ENCODE assay signal across 25 mouse cellular contexts in genomic region chr1:153287443-153287842, GRCm38 (mm10). TPM values are rescaled to one million over a fixed set of nuclear protein-coding genes. Genes with fewer than 3 reads are reported as not detected.
DNase-seq lines count a peak whose midpoint lies in the region; ATAC-seq and TF ChIP-seq lines count a peak whose summit lies in the region.
"Had no signal": no experiment of that assay in that cellular context is flagged by ENCODE, and none has a peak within 500 bp of the region (broad histone marks: within the 10 kb centered on the region; RNA-seq: fewer than 3 reads in every experiment).

No protein-coding gene starts in this region.

- 58% methylated on average over 5 of the region's 5 CpGs for WGBS in heart, embryonic 10.5 days
- WGBS in lung, embryonic 15.5 days = 52% methylated on average over 5 of the region's 5 CpGs

- intact Hi-C loops in heart, postnatal 25 days (cut with DNase I) = no loop called here

- TF ChIP-seq POLR2A in ES-Bruce4 (IDR thresholded peaks at IDR 0.05; ENCODE audit: insufficient read depth, low read length) = no peak

- H3K27ac ChIP-seq in heart, embryonic 10.5 days = peak overlapping the region; percentile 36; the same call in 1 of the 2 replicates
- peak overlapping the region; percentile 32; the same call in 1 of the 2 replicates for H3K27ac ChIP-seq in layer of hippocampus, adult 2 months
- 0 out of 2 replicates have a peak overlapping the region, but pooled peaks have one; percentile 26 for H3K27ac ChIP-seq in lung, embryonic 15.5 days
- H3K27ac ChIP-seq in ES-Bruce4 (ENCODE audit: insufficient read depth, low read length) = 0 out of 2 replicates have a peak overlapping the region, but pooled peaks have one; percentile 11
- H3K27ac ChIP-seq: forebrain, embryonic 13.5 days; hindbrain, postnatal 0 days; intestine, embryonic 15.5 days; midbrain, embryonic 10.5 days; midbrain, embryonic 15.5 days; neural tube, embryonic 15.5 days had no signal

- H3K4me3 ChIP-seq in heart, embryonic 10.5 days = no peak overlapping the region
- H3K4me3 ChIP-seq in layer of hippocampus, adult 2 months = no peak overlapping the region
- H3K4me3 ChIP-seq in lung, embryonic 15.5 days = no peak overlapping the region
- no peak overlapping the region for H3K4me3 ChIP-seq in ES-Bruce4 (ENCODE audit: low read depth, low read length)
- H3K4me3 ChIP-seq: forebrain, embryonic 13.5 days; intestine, embryonic 15.5 days; midbrain, embryonic 10.5 days; midbrain, embryonic 15.5 days; neural tube, embryonic 15.5 days had no signal

- no peaks in the 10 kb centered on the region for H3K27me3 ChIP-seq in heart, embryonic 10.5 days (ENCODE audit: insufficient read depth, poor library complexity, severe bottlenecking)
- H3K27me3 ChIP-seq in lung, embryonic 15.5 days = no peaks in the 10 kb centered on the region
- H3K27me3 ChIP-seq in ES-Bruce4 (ENCODE audit: control insufficient read depth, insufficient read depth, low read length, poor library complexity, severe bottlenecking) = no peaks in the 10 kb centered on the region
- H3K27me3 ChIP-seq: forebrain, embryonic 13.5 days; intestine, embryonic 15.5 days; midbrain, embryonic 15.5 days; neural tube, embryonic 15.5 days had no signal

- no peak for ATAC-seq in lung, embryonic 15.5 days (ENCODE audit: borderline replicate concordance, extremely low read depth, low FRiP score, low TSS enrichment)
- ATAC-seq: forebrain, embryonic 13.5 days; hindbrain, postnatal 0 days; intestine, embryonic 15.5 days; midbrain, embryonic 15.5 days had no signal

- H3K4me2 ChIP-seq in lung, embryonic 15.5 days = no peak overlapping the region
- H3K4me2 ChIP-seq: forebrain, embryonic 13.5 days; intestine, embryonic 15.5 days; midbrain, embryonic 15.5 days; neural tube, embryonic 15.5 days had no signal

- no peak for DNase-seq in heart, embryonic 10.5 days (ENCODE audit: low spot score)
- DNase-seq in heart, postnatal 25 days (ENCODE audit: low spot score) = no peak
- no peak for DNase-seq in layer of hippocampus, adult 2 months (ENCODE audit: low spot score in 2 of 2)
- no peak for DNase-seq in layer of hippocampus, postnatal 10 days (ENCODE audit: low spot score in 2 of 2)
- DNase-seq in lung, postnatal 25 days (ENCODE audit: low spot score) = no peak
- DNase-seq: adrenal gland, postnatal 14 days; cerebellum, adult 11 months; cerebellum, adult 9-10 months; cerebellum, postnatal 36 days; gastrocnemius, postnatal 25 days; heart, adult 18-20 months; kidney, adult 2 months; kidney, postnatal 36 days; layer of hippocampus, postnatal 36 days; liver; lung, adult 2 months; retina, postnatal 1 day had no signal

- no peak for TF ChIP-seq EP300 in ES-Bruce4 (IDR thresholded peaks at IDR 0.05; ENCODE audit: insufficient read depth, low read depth, low read length)

- H3K9me3 ChIP-seq in heart, embryonic 10.5 days = no peaks in the 10 kb centered on the region
- H3K9me3 ChIP-seq in lung, embryonic 15.5 days = no peaks in the 10 kb centered on the region
- no peaks in the 10 kb centered on the region for H3K9me3 ChIP-seq in ES-Bruce4 (replicated peaks; ENCODE audit: control insufficient read depth, insufficient read depth, low read length, poor library complexity, severe bottlenecking)
- H3K9me3 ChIP-seq: forebrain, embryonic 13.5 days; intestine, embryonic 15.5 days; midbrain, embryonic 10.5 days; midbrain, embryonic 15.5 days; neural tube, embryonic 15.5 days had no signal

- peaks cover 60% of the 10 kb centered on the region for H3K4me1 ChIP-seq in heart, embryonic 10.5 days
- peaks cover 37% of the 10 kb centered on the region for H3K4me1 ChIP-seq in lung, embryonic 15.5 days
- H3K4me1 ChIP-seq in ES-Bruce4 (ENCODE audit: control insufficient read depth, insufficient read depth, low read length) = peaks cover 4% of the 10 kb centered on the region
- H3K4me1 ChIP-seq: midbrain, embryonic 15.5 days; neural tube, embryonic 15.5 days had no signal

- H3K36me3 ChIP-seq in heart, embryonic 10.5 days = 0 out of 2 replicates have a peak, but pooled peaks cover 4% of the 10 kb centered on the region
- H3K36me3 ChIP-seq in lung, embryonic 15.5 days = no peaks in the 10 kb centered on the region
- H3K36me3 ChIP-seq in ES-Bruce4 (ENCODE audit: control insufficient read depth, insufficient read depth, low read length, poor library complexity, severe bottlenecking) = peaks cover 4% of the 10 kb centered on the region; the same call in 1 of the 2 replicates
- H3K36me3 ChIP-seq: intestine, embryonic 15.5 days; midbrain, embryonic 10.5 days; midbrain, embryonic 15.5 days; neural tube, embryonic 15.5 days had no signal

- H3K9ac ChIP-seq in lung, embryonic 15.5 days = no peak overlapping the region
- no peak overlapping the region for H3K9ac ChIP-seq in ES-Bruce4 (ENCODE audit: low read depth, poor library complexity, severe bottlenecking)
- H3K9ac ChIP-seq: forebrain, embryonic 13.5 days; intestine, embryonic 15.5 days; midbrain, embryonic 15.5 days; neural tube, embryonic 15.5 days had no signal

- TF ChIP-seq CTCF in layer of hippocampus, adult 2 months (conservative IDR thresholded peaks at IDR 0.05) = no peak
- no peak for TF ChIP-seq CTCF in ES-Bruce4 (IDR thresholded peaks at IDR 0.05; ENCODE audit: low read depth, low read length)

RNA-seq across cellular contexts. Expression of gene Lamc1, which starts 45.1 kb away (rescaled TPM):
- polyA plus RNA-seq in heart, embryonic 10.5 days (2016; fragmentation: Nextera tagmentation; extraction: Ambion mirVana) = 62.6 and 85.3 TPM in 2 replicates
- 100 to 1,000 TPM; 173 to 205 TPM for total RNA-seq in heart, postnatal 25 days (2021)
- total RNA-seq in layer of hippocampus, adult 2 months (2021) = 10 to 100 TPM; 27.0 to 27.2 TPM
- total RNA-seq in layer of hippocampus, postnatal 10 days (2021) = 10 to 100 TPM; 43.2 to 43.8 TPM
- polyA plus RNA-seq in lung, embryonic 15.5 days (2015; fragmentation: Nextera tagmentation; extraction: Ambion mirVana) = 120 and 122 TPM in 2 replicates
- polyA plus RNA-seq in ES-Bruce4 (2011; ENCODE audit: insufficient read depth, insufficient read length, low read depth, missing spikeins) = 195 and 233 TPM in 2 replicates
